Mouse (Mus musculus) megakaryocyte progenitor cell, adult 5-6 weeks (primary cell): ENCODE results near the gene Pfdn6. TPM values are rescaled to one million over a fixed set of nuclear protein-coding genes. Genes with fewer than 3 reads are reported as not detected.
"Not testable (repeated sequence)": the region's sequence is repeated elsewhere in the genome, so short reads cannot be mapped to it uniquely, and the experiment has no call there.

Experiments
- ATAC-seq: replicated peaks from 2 replicates; pipeline ENCODE4 v1.8.0; 2016; ENCODE audit warnings: mild to moderate bottlenecking, moderate TSS enrichment, inconsistent platforms; ENCODE audit not compliant: poor library complexity
- total RNA-seq, 2 experiments: library from RNA; stranded (forward) in 1 of 2; stranded (reverse) in 1 of 2; fragments of 157-497, 149-512 nt in 1 of 2; fragments of 200-1000 nt in 1 of 2; gene quantifications; 2 replicates each; pipeline versions ENCODE4 v1.2.3 to v1.2.4; 2015 to 2017

Pfdn6 gene
- total RNA-seq, 2 experiments from 2014 or later, result 132 to 144 TPM

GRCm38 (mm10) chr17:33956336-33956735 is 16.2 kb upstream of the Pfdn6 start:
- ATAC-seq, result no peak

DNA sequence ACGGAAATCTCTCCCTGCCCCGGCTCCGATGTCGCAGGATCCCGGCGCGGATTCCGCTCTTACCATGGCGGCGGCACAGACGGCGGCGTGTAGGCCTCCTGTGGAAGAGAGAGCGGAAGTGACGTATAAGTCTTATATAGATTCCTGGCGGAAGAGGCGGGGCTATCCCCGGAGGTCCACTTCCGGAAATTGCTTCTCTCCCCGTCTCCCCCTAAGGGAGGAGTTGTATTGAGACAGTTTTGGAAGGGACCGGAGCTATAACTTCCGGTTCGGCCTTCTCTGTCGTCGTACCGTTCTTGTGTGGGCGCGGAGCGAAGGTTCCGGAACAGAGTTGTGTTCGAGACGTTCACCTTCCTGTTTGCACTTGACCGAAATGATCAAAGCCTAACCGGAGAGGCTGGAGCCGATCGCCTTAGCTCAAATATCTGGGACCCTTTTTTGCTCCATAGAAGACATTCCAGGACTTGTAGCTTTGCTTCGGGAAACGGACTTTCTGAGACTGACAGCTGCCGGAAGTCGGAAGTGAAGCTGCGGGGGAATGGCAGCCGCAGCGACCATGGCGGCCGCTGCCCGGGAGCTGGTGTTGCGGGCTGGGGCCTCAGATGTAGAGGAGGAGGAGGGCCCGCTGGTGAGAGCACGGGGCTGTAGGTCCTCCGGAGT is 15.5 kb upstream of the Pfdn6 start, which contains the start of the genes Vps52 and Rps18:
Vps52 (plus strand) TSS at position 258 of the 660 bp plus-strand sequence.
Rps18 (minus strand) TSS at position 447 of the 660 bp plus-strand sequence.
- ATAC-seq, result peak; percentile 68

DNA sequence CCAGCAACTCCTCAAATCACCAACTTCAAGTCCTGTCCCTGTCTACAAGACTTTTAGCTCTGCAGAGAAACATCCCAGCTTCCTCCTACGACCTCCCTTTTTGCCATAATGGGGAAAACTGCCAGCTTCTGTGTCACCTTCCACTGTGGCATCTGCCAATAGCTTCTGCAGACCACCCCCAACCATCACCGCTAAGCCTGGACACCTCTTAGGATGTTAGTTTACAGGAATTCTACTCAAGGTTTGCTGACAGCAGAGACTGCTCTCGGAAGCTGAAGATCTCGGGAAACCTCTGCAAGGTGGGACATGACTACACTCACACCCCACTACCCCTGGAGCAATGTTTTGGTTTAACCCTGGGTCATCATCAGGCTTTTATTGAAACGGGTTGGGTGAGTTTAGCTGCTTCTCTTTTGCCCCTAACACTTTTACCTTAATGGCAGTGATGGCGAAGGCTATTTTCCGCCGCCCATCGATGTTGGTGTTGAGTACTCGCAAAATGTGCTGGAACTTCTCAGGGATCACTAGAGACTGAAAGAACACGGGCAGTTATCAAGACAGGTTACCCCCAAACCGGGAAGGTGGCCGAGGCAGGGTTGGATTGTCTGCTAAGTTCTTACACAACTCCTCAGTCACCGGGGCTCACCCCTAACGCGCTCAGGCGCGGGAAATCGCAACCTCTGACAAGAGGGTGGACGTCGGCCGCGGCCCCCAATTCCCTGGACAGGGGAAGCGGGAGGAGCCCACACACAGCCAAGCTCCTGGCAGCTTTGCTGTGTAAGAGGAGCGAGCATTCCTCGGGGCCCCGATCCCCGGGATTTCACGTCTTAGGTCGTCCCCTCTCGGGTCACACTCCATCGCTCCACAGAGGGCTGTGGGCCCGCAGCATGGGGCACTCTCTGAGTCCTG is 14.8 kb upstream of the Pfdn6 start:
- peak; percentile 0; the same call in 1 of the 2 replicates for ATAC-seq

DNA sequence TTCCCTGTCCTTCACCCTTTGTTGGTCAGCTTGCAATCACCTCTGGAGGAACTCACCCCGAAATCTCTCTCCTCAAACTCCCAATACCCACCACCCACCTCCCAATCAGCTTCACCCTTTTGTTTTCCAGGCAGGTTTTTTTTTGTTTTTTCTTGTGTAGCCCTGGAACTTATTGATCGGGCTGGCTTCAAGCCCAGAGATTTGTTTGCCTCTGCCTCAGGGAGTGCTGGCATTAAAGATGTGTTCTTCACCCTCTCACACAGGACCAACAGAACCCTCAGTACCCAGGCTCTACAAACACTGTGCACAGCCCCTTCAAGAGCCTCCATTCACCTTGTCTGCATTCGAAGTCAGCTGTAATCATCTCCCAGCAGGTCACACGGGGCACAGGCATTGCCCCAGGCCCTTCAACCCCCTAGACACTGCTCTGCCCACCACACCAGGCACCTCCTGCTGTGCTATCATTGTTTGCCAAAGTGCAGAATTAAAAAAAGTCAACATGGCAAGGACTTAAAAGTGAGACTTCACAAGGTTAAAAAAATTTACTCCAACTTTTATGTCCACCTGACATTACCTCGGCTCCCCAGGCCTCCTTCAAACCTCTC is 13.9 kb upstream of the Pfdn6 start:
- no peak for ATAC-seq

DNA sequence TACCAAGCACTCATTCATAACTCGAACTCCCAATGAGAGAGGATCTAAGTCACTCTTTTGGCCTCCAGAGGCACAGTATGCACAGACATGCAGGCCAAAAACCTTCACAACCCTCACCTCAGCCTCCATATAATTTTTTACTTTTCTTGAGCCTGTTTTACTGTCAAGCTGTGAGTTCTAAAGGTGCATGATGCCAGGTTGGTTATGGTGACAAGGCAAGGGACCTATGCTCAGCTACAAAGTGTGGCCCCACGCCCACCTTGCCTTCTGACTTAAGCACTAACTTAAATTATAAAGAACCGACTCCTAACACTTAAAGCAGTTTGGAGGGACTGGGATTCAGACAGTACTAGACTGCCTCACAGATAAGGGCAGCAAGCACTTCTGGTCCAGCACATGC is 13.2 kb upstream of the Pfdn6 start:
- no peak for ATAC-seq

DNA sequence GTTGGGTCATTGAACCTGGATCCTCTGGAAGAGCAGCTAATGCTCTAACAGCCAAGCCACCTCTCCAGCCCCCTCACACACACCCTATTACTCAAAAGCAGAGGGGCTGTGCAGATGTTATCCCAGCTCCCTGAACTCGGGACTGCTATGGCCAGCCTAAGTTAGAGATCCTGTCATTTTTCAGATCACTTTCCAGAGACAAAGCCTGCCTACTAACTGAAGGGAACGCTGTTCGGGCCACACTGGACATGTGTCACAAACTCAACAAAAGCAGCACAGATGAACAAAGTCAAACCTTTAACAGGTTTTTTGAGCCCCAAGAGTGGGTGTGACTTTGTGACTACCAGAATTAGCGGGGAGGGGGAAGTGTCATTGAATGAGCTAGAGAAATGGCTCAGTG is 12.7 kb upstream of the Pfdn6 start:
- ATAC-seq, result no peak

- not testable (repeated sequence) for ATAC-seq
These were observed 11.9 kb upstream of the Pfdn6 start for GRCm38 (mm10) chr17:33952015-33952414.

- ATAC-seq, result peak; percentile 52
These were observed 11.1 kb upstream of the Pfdn6 start, which contains the start of gene B3galt4 for GRCm38 (mm10) chr17:33951021-33951946. Gene B3galt4, minus strand, starts transcription at chr17:33951488.

DNA sequence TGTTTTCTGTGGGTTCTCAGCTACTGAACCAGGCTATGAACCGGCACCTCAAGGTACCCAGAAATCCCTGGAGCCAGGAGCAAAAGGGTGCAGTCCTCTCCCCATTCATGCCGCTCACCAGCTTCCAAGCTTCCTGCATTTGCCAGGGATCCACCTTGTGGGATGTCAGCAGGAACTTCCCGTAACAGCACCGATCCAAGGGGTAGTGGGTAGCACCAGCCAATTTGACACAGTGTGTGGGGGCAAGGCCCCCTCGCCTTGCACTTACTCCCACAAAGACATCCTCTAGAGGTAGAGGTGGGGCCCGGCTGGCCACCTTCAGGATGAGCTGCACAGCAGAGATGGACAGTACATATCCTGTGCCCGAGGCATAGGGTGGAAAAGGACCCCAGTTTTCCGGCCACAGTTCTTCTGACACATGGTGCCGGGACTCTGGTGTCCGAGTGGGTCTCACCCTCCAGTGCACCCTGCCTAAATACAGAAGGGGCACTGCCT is 10.0 kb upstream of the Pfdn6 start:
- no peak for ATAC-seq

DNA sequence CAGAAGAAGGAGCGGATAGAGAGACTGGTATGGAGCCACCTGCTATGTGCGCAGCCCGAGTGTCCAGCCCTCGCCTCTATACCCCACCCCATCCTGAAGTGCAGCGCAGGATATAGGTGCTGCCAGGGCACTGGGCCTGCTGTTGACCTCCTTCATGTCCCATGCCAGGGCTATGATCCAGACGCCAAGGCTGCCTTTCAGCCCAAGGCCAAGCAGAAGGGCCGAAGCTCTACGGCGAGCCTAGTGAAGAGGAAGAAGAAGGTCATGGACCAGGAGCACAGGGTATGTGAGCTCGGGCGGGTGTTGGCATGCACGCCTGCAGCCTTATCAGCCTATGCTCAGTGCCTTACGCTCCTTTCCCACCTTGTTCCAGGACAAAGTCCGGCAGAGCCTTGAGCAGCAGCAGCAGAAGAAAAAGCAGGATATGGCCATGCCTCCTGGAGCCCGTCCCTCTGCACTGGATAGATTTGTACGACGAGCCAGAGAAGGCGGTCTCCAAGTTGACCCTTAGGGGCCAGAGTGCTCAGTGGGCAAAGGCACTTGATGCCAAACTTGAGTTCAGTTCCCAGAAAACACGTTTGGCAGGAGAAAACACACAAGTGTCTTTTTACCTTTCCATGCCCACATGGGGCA is 8.9 kb upstream of the Pfdn6 start:
- ATAC-seq, result no peak

- ATAC-seq, result no peak
These were observed 8.2 kb upstream of the Pfdn6 start for GRCm38 (mm10) chr17:33948090-33948904.

DNA sequence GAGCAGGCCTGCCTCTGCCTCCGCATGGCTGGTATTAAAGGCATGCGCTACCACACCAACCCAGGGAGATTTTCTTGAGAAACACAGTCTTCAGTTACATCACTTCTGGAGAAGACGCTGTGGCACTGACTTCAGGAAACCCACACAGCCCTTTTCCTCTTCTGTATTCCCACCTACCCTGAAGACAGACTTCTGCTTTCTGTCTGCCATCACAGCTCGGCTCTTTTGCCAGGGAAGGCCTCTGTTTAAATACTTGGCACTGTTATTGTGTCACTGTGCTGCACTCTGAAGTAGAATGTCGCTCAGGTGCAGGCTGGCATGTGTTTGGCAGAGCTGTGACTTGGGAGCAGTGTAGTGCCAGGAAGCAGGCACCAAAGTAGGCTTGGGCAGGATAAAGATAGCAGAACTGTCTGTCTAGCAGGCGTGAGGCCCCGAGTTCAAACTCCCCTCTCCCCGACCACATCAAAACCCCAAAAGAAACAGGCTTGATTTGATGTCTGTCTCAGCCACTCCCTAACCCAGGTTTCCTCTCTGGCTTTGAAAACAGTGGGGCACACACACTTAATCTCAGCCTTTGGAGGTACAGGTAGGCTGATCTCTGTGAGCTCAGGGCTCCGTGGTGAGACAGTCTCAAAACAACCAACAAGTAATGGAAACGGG is 7.4 kb upstream of the Pfdn6 start:
- ATAC-seq, result peak; percentile 32

DNA sequence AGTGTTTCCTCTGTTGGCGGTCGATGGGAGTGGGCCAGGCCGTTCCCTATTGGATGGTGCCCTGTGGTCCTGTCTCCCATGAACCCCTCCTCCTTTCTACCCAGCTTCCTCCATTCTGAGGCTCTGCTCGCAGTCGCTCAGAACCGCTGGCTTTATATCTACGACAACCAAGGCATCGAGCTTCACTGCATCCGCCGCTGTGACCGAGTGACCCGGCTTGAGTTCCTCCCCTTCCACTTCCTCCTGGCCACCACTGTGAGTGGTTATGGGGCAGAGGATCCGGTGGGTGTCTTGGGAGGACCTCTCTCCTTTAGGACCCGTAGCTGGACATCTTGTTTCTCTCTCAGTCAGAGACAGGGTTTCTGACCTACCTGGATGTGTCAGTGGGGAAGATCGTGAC is 3.3 kb upstream of the Pfdn6 start:
- no peak for ATAC-seq

DNA sequence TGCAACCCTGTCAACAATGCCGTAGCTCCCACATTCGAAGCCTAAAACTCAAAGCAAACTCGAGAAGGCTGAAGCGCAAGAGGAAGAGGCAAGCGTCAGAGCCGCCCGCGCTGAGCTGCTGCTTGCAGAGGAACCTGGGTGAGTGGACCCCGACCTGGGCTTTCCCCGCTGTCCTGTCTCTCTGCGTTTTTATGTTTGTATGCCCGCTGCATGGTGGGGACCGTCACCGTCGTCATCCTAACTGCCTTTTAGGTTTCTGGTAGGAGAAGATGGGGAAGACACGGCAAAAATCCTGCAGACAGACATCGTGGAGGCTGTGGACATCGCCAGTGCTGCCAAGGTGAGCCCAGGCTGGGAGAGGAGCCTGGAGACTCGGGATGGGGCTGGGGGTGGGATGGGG is 1.2 kb upstream of the Pfdn6 start:
- no peak for ATAC-seq

DNA sequence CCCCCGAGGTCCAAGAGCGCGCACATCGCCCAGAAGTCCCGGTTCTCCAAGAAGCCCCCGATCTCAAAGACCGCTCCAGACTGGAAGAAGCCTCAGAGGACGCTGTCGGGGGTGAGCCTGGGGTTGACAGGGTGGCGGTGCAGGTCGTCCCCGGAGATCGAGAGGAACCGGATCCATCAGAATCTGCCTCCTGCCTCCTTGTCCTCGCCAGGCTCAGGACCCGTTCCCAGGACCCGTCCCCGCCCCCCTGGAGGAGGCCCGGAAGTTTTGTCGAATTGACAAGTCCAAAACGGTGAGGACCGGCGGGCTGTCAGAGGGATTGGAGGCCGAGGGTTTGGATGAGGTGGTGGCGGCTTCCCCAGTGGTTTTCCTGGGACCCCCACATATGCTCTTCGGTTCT is 838 bp upstream of the Pfdn6 start:
- no peak for ATAC-seq

DNA sequence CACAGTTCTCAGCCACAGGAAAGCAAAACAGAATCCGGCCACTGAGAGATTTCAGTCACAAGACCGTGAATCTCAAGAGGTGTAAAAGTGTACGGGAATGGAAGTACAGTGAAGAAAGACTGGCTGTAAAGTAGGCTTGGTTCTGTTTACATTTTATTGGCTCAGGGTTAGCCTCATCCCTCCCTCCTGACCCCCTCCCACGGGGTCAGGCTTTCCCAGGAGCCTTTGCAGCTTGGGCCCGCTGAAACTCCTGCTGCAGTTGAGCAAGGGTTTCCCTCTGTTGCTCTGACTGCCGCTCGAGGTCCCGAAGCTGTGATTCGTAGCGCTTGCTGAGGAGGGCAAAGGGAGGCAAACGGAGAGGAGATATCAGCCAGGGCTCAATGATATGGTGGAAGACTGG is 1.4 kb downstream of the Pfdn6 start:
- ATAC-seq, result no peak

- no peak for ATAC-seq
These were observed 3.1 kb downstream of the Pfdn6 start for GRCm38 (mm10) chr17:33936993-33937392.

DNA sequence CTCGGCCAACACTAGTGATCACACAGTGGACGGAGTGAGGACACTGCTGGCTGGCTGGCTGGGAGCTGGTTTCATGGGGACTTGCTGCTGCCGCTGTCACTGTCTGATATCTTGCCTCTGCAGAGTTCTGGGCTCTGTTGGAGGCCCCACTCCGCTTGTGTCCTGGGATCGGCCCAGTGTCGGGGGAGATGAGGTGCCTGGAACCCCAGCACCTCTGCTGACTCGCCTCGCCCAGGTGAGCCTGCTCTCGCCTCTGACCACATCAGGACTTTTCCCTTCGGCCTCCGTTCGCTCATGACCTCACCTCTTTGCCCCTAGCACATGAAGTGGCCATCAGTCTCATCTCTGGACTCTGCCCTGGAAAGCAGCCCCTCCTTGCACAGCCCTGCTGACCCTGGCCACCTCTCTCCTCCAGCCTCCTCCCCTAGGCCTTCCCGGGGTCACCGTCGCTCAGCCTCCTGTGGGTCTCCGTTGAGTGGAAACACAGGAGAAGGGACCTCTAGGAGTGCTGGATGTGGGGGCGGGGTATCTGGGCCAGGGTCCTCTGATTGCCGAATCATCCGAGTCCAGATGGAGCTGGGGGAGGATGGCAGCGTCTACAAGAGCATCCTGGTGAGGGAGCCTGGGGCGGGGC is 4.6 kb downstream of the Pfdn6 start:
- no peak for ATAC-seq
